Mouse (Mus musculus) right cerebral cortex, postnatal 36 days (tissue): ENCODE results near the gene Wfdc6b.
"Not testable (repeated sequence)": the region's sequence is repeated elsewhere in the genome, so short reads cannot be mapped to it uniquely, and the experiment has no call there.

ENCODE experiments used
- DNase-seq, 2 experiments: peaks; one replicate each; pipeline ENCODE4 v3.0.0; 2022; ENCODE audit warnings: low spot score in 2 of 2, mixed read lengths in 1 of 2

Wfdc6b gene

DNA sequence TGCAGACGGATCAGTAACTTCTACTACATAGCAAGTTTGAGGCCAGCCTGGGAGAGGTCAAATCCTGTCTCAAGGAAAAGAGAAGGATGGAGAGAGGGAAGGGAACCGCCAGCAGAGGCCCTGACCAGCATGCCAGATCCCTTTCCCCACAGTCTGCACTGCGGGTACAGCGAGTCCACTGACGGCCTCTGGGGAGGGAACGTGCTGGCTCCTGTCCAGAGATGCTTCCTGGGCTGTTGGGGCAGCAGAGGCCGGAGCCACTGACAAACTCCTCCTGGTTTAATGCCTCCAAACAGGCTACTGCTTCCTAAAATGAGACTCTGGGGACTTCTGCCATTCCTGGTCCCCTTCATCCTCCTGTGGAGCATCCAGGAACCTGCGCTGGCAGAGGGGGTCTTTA is at the start of gene Wfdc6b, which contains the start of gene Wfdc8:
Gene Wfdc6b (plus strand): TSS at position 52 of the 400 bp plus-strand sequence.
Gene Wfdc8 (minus strand): TSS at position 156 of the 400 bp plus-strand sequence.
- not testable (repeated sequence) for DNase-seq

GRCm38 (mm10) chr2:164564346-164564745 is 49.0 kb upstream of the Wfdc6b start:
- no peak for DNase-seq

GRCm38 (mm10) chr2:164566997-164567396 is 46.3 kb upstream of the Wfdc6b start:
- no peak for DNase-seq

DNA sequence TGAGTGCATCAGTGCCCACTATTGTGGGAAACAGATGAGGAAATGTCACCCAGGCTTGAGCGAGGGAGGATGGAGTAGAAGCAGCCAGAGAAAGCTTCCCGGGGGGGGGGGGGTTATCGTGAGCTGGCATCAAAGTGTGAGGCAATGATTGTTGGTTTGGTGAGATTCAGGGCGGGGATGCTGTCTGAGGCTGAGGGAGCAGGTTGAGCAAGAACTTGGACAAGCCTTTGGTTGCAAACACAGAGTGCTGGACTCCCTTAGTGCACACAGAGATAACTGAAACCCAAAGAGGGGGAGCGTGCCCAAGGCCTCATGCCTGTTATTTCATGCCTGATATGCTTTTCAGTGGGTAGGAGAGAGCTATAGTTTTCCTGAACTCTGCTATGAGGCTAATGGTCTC is 45.9 kb upstream of the Wfdc6b start:
- no peak for DNase-seq

DNA sequence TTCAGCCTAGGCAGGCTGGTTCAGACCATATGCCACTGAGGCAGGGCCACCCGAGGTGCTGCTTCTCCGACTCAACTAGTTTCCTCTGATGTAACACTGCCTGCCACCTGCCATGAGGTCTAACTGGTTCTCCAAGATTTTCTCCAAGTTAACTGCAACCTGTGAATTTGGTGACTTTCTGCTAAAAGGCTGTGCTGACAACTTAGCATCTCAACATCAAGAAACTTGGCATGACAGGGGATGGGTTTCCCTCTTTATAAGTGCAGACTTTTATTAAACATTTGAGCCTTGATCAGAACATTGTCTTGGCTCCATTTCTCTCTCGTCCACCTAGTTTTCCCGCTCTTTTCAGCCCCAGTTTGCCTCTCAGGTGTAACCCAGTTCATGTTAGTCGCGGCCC is 40.0 kb upstream of the Wfdc6b start, which contains the start of gene Spint3:
Gene Spint3 (minus strand): TSS at position 101 of the 400 bp plus-strand sequence.
- DNase-seq: not testable (repeated sequence)

GRCm38 (mm10) chr2:164585025-164585725 is 28.1 kb upstream of the Wfdc6b start, which contains the start of gene Wfdc6a:
TSS of gene Wfdc6a (minus strand) at chr2:164585447.
- DNase-seq: not testable (repeated sequence)

- no peak for DNase-seq
Measured at GRCm38 (mm10) chr2:164592014-164592413, 21.3 kb upstream of the Wfdc6b start.

- DNase-seq: no peak
Measured at GRCm38 (mm10) chr2:164593494-164593893, 19.8 kb upstream of the Wfdc6b start, which contains the start of gene Eppin. TSS of gene Eppin (minus strand) at chr2:164593594.

GRCm38 (mm10) chr2:164600179-164600578 is 13.1 kb upstream of the Wfdc6b start:
- no peak for DNase-seq

- DNase-seq: no peak
Measured at GRCm38 (mm10) chr2:164603482-164603881, 9.8 kb upstream of the Wfdc6b start.

DNA sequence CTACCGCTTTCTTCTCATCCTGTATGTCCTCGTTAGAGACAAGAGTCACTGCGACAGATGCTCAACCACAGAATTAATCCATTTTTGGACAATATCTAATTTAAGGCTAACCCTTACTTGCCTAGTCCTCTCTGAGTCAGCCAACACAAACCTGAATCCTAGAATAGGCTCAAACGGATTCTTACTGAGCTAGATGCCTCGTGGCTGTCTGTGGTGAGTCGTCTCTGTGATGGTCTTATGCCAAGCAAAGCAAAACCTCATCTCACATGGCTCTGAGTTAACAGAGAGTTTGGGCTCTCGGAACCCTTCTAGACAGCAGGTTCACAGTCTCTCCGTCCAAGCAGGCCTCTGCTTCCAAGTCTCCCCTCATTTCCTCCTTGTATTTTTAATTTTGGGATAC is 8.9 kb upstream of the Wfdc6b start:
- DNase-seq: no peak

GRCm38 (mm10) chr2:164608781-164609180 is 4.5 kb upstream of the Wfdc6b start:
- no peak for DNase-seq

GRCm38 (mm10) chr2:164615386-164615785 is 2.1 kb downstream of the Wfdc6b start:
- no peak for DNase-seq

DNA sequence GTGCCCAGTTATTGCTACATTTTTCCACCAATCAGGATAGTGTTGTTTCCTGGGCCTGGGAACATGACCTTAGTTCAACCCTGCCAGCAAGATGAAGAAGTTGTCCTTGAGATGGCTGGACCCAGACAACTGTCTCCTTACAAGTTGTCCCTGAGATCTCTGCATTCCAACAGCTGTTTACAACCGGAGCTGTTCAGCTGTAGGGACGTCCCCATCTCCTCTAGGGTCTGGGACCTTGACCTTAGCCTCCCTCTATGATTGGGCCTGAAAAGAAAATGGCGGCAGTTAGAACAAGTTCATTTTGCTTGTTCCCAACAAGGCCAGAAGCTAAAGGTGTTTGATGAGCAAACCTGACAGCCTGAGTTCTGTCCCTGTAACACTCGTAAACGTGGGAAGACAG is 5.7 kb downstream of the Wfdc6b start:
- DNase-seq: no peak

DNA sequence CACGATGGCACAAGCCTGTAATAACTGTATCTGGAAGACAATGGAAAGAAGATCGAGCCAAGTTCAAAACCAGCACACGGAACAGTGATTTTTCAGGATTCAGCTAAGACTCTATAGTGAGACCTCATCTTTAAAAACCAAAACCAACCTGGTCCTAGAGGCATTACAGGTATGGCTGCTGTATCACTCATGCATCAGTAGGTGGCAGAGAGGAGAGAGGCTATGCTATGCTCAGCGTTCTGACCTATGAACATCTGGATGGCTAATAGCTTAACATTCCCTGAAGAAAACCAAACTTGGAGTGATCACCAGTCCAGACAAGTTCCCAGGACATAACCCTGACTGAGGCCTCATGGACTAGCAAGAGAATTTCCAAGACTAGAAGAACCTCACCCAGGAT is 8.5 kb downstream of the Wfdc6b start:
- no peak for DNase-seq

GRCm38 (mm10) chr2:164635266-164635665 is 21.9 kb downstream of the Wfdc6b start:
- no peak for DNase-seq

- DNase-seq: no peak
Measured at GRCm38 (mm10) chr2:164638696-164639095, 25.4 kb downstream of the Wfdc6b start, which contains the start of gene Wfdc16. TSS of gene Wfdc16 (minus strand) at chr2:164638796.

GRCm38 (mm10) chr2:164641129-164641528 is 27.8 kb downstream of the Wfdc6b start:
- no peak for DNase-seq

- DNase-seq: no peak
Measured at GRCm38 (mm10) chr2:164641881-164642673, 28.8 kb downstream of the Wfdc6b start.

DNA sequence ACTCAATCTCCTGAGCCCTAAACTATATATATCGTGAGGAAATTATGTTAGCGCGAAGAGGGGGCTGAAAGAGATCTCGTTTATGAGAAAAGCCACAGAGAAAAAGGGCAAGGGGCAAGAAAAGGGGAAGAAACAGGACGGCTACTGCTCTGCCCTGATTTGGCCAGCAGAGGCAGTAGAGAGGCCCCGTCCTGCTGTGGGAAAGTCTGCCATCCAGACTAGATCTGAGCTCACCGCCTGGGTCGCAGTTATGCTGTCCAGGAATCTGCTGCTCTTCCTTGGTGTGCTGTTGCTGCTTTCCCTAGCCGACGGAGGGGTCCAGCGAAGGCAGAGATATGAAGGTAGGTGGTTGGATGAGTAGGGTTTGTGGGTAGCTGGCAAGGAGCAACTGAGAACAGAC is 42.5 kb downstream of the Wfdc6b start, which contains the start of gene Wfdc10:
Gene Wfdc10 (plus strand): TSS at position 189 of the 400 bp plus-strand sequence.
- no peak for DNase-seq

DNA sequence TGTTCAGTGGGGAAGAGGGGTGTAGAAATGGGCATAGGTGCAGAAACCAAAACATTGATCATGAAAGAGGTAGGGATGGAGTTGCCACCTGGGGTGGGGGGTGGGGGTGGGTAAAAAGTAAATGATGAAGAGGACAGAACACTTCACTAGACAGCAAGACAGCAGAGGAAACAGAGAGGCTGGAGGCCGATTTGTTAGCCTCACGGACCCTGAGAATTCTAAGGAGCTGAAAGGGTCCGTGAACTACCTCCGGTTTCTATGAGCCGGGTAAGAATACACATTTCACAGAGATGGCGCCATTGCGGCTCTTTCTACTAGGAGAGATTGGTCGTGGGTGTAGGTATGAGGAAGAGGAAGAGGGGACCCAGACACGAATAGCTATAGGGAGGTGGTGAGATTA is 43.2 kb downstream of the Wfdc6b start, which contains the start of gene Wfdc9:
Gene Wfdc9 (minus strand): TSS at position 101 of the 400 bp plus-strand sequence.
- no peak for DNase-seq

DNA sequence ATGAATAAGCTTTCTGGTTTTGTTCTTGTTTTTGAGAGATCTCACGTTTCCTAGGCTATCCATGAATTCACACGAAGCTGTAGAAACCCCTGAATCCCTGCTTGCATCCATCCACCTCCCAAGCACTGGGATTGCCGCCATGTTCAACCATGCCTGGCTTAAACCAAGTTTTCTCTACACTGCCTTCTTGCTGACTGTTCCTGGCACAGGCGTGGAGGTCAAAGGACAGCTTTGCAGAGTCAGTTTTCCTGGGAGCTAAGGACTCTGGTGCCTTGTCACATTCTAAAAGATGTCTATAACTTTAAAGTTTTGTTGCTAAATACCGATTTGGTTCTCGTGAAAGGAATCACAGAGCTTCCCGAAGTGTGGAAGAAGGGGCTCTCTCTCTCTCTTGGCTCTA is 51.5 kb downstream of the Wfdc6b start:
- DNase-seq: no peak
